Mouse (Mus musculus) erythroblast, embryonic 14.5 days (primary cell): ENCODE measurements around the gene Fuca1. TPM values are rescaled to one million over a fixed set of nuclear protein-coding genes. Genes with fewer than 3 reads are reported as not detected.
A peak's percentile ranks its signal among the peaks of the same experiment; 100 is the strongest.

ENCODE experiments used
- H3K27me3 ChIP-seq: 2 replicates; pipeline ENCODE4 v1.6.1; 2012; ENCODE audit warnings: inconsistent platforms; ENCODE audit not compliant: control insufficient read depth
- H3K36me3 ChIP-seq: 2 replicates; pipeline ENCODE4 v1.6.1; 2012; ENCODE audit warnings: mild to moderate bottlenecking, inconsistent platforms; ENCODE audit not compliant: control insufficient read depth
- H3K4me1 ChIP-seq: 2 replicates; pipeline ENCODE4 v1.6.1; 2012; ENCODE audit warnings: inconsistent platforms; ENCODE audit not compliant: control insufficient read depth
- H3K4me3 ChIP-seq: replicated peaks from 2 replicates; pipeline ENCODE3; 2012; ENCODE audit warnings: moderate library complexity, mild to moderate bottlenecking, inconsistent platforms
- H3K9me3 ChIP-seq: 2 replicates; pipeline ENCODE4 v1.6.1; 2012; ENCODE audit warnings: low read length, inconsistent platforms, mixed read lengths; ENCODE audit not compliant: control insufficient read depth
- GATA1 ChIP-seq: IDR thresholded peaks from 2 replicates; pipeline ENCODE4 v1.6.1; 2012; ENCODE audit warnings: low read length, inconsistent platforms, mixed read lengths
- TAL1 ChIP-seq: IDR thresholded peaks from 3 replicates; pipeline ENCODE4 v1.6.1; 2012; ENCODE audit warnings: low read length, inconsistent platforms, mixed read lengths
- polyA plus RNA-seq: library from polyadenylated mRNA; stranded (reverse); fragments of >175 nt; gene quantifications from 2 replicates; pipeline ENCODE4 v1.2.3, GENCODE M21; 2012

The Fuca1 gene
- polyA plus RNA-seq, 1 experiment: 0.54 TPM

GRCm38 (mm10) chr4:135899050-135899448 lies 21.5 kb upstream of the Fuca1 start:
- TF ChIP-seq TAL1 (no peak), GATA1 (no peak)
- Histone ChIP-seq H3K4me1 (peaks cover 59% of the 10 kb centered on the region), H3K27me3 (no peaks in the 10 kb centered on the region), H3K4me3 (no peak overlapping the region), H3K9me3 (no peaks in the 10 kb centered on the region), H3K36me3 (no peaks in the 10 kb centered on the region)

GRCm38 (mm10) chr4:135900008-135900407 lies 20.5 kb upstream of the Fuca1 start:
- Histone ChIP-seq H3K27me3 (no peaks in the 10 kb centered on the region), H3K4me3 (no peak overlapping the region), H3K9me3 (no peaks in the 10 kb centered on the region), H3K4me1 (peaks cover 49% of the 10 kb centered on the region), H3K36me3 (no peaks in the 10 kb centered on the region)
- TF ChIP-seq GATA1 (no peak), TAL1 (no peak)

GRCm38 (mm10) chr4:135902606-135903242 lies 17.8 kb upstream of the Fuca1 start:
- peaks cover 37% of the 10 kb centered on the region for H3K4me1 ChIP-seq
- H3K27me3 ChIP-seq: no peaks in the 10 kb centered on the region
- H3K4me3 ChIP-seq: no peak overlapping the region
- TF ChIP-seq GATA1: no peak
- TF ChIP-seq TAL1: no peak
- no peaks in the 10 kb centered on the region for H3K9me3 ChIP-seq
- no peaks in the 10 kb centered on the region for H3K36me3 ChIP-seq

GRCm38 (mm10) chr4:135904810-135905209 lies 15.7 kb upstream of the Fuca1 start:
- Histone ChIP-seq H3K36me3 (no peaks in the 10 kb centered on the region), H3K4me1 (peaks cover 28% of the 10 kb centered on the region), H3K27me3 (no peaks in the 10 kb centered on the region), H3K9me3 (no peaks in the 10 kb centered on the region), H3K4me3 (no peak overlapping the region)
- TF ChIP-seq GATA1: no peak
- no peak for TF ChIP-seq TAL1

GRCm38 (mm10) chr4:135906633-135907032 lies 13.9 kb upstream of the Fuca1 start:
- Histone ChIP-seq H3K36me3 (no peaks in the 10 kb centered on the region), H3K4me1 (peaks cover 36% of the 10 kb centered on the region), H3K27me3 (no peaks in the 10 kb centered on the region), H3K4me3 (no peak overlapping the region), H3K9me3 (no peaks in the 10 kb centered on the region)
- TF ChIP-seq TAL1 (no peak), GATA1 (peak; percentile 85)

- H3K9me3 ChIP-seq: no peaks in the 10 kb centered on the region
- H3K4me3 ChIP-seq: no peak overlapping the region
- no peak for TF ChIP-seq GATA1
- no peak for TF ChIP-seq TAL1
- no peaks in the 10 kb centered on the region for H3K36me3 ChIP-seq
- H3K4me1 ChIP-seq: peaks cover 53% of the 10 kb centered on the region
- no peaks in the 10 kb centered on the region for H3K27me3 ChIP-seq
Observed at GRCm38 (mm10) chr4:135909326-135910066, 11.0 kb upstream of the Fuca1 start.

- Histone ChIP-seq H3K27me3 (no peaks in the 10 kb centered on the region), H3K4me1 (peaks cover 46% of the 10 kb centered on the region)
- TF ChIP-seq GATA1 (no peak), TAL1 (no peak)
Observed at GRCm38 (mm10) chr4:135911531-135911930, 9.0 kb upstream of the Fuca1 start.

GRCm38 (mm10) chr4:135912164-135912563 lies 8.4 kb upstream of the Fuca1 start:
- H3K9me3 ChIP-seq: no peaks in the 10 kb centered on the region
- TF ChIP-seq GATA1 (no peak), TAL1 (no peak)
- no peaks in the 10 kb centered on the region for H3K27me3 ChIP-seq
- peaks cover 6% of the 10 kb centered on the region for H3K36me3 ChIP-seq
- peaks cover 41% of the 10 kb centered on the region for H3K4me1 ChIP-seq
- H3K4me3 ChIP-seq: no peak overlapping the region

More at GRCm38 (mm10) chr4:135911531-135911930, 9.0 kb upstream of the Fuca1 start:
- Histone ChIP-seq H3K9me3 (no peaks in the 10 kb centered on the region), H3K36me3 (peaks cover under 1% of the 10 kb centered on the region; the same call in 1 of the 2 replicates), H3K4me3 (no peak overlapping the region)

GRCm38 (mm10) chr4:135912835-135913234 lies 7.7 kb upstream of the Fuca1 start:
- no peaks in the 10 kb centered on the region for H3K27me3 ChIP-seq
- H3K9me3 ChIP-seq: no peaks in the 10 kb centered on the region
- H3K4me1 ChIP-seq: peaks cover 38% of the 10 kb centered on the region
- peaks cover 8% of the 10 kb centered on the region for H3K36me3 ChIP-seq
- no peak overlapping the region for H3K4me3 ChIP-seq
- TF ChIP-seq TAL1 (no peak), GATA1 (no peak)
